Mouse (Mus musculus) stomach, embryonic 16.5 days (tissue): Measurements from ENCODE around the gene Pde6d. TPM values are rescaled to one million over a fixed set of nuclear protein-coding genes. Genes with fewer than 3 reads are reported as not detected.
"Not testable (repeated sequence)": the region's sequence is repeated elsewhere in the genome, so short reads cannot be mapped to it uniquely, and the experiment has no call there.

Experiments
- ATAC-seq: fragments of 200-750 bp; cut with Nextera tagmentation; 2 replicates; pipeline ENCODE4 v1.8.0; 2017; ENCODE audit warnings: moderate number of reproducible peaks, moderate TSS enrichment; ENCODE audit not compliant: insufficient read depth, low FRiP score
- H3K27ac ChIP-seq: fragments of 300-500 bp; sonication (generic); 2 replicates; pipeline ENCODE4 v1.5.1; 2014; ENCODE audit warnings: low read length
- H3K27me3 ChIP-seq: fragments of 300-500 bp; sonication (generic); 2 replicates; pipeline ENCODE4 v1.6.1; 2014; ENCODE audit warnings: low read length, control low read depth, mixed read lengths; ENCODE audit not compliant: control insufficient read depth, insufficient read depth
- H3K36me3 ChIP-seq: fragments of 300-500 bp; sonication (generic); 2 replicates; pipeline ENCODE4 v1.6.1; 2014; ENCODE audit warnings: low read length; ENCODE audit not compliant: control insufficient read depth, insufficient read depth
- H3K4me1 ChIP-seq: fragments of 300-500 bp; sonication (generic); 2 replicates; pipeline ENCODE4 v1.6.1; 2014; ENCODE audit warnings: low read length, control low read depth, mixed read lengths; ENCODE audit not compliant: control insufficient read depth, insufficient read depth
- H3K4me2 ChIP-seq: fragments of 300-500 bp; sonication (generic); 2 replicates; pipeline ENCODE4 v1.6.1; 2014; ENCODE audit warnings: low read depth, low read length, mixed read lengths
- H3K4me3 ChIP-seq: fragments of 300-500 bp; sonication (generic); replicated peaks from 2 replicates; pipeline ENCODE4 v1.5.1; 2014; ENCODE audit warnings: mild to moderate bottlenecking, low read length
- H3K9ac ChIP-seq: fragments of 300-500 bp; sonication (generic); 2 replicates; pipeline ENCODE4 v1.6.1; 2014; ENCODE audit warnings: low read length
- H3K9me3 ChIP-seq: fragments of 300-500 bp; sonication (generic); replicated peaks from 2 replicates; pipeline ENCODE4 v1.6.1; 2016; ENCODE audit warnings: low read length, control low read depth; ENCODE audit not compliant: control insufficient read depth
- WGBS: fragments of 180-500 bp; shearing (Covaris S2); extraction: QIAGEN DNeasy Blood & Tissue Kit; methylation state at CpG from one replicate; pipeline ENCODE4 v1.1.7; 2014; 5-methylcytosine and 5-hydroxymethylcytosine counted together
- polyA plus RNA-seq: library from polyadenylated mRNA; unstranded; fragments of >200 nt; fragmentation: Nextera tagmentation; extraction: Ambion mirVana; gene quantifications from 2 replicates; pipeline ENCODE4 v1.2.1, GENCODE M21; 2015

The Pde6d gene
- polyA plus RNA-seq, 1 experiment from 2014 or later = 42.9 TPM

- WGBS = under 1% methylated on average over 44 of the region's 44 CpGs
- Histone ChIP-seq H3K9me3 (no peaks in the 10 kb centered on the region), H3K36me3 (no peaks in the 10 kb centered on the region), H3K9ac (peak overlapping the region; percentile 90), H3K4me1 (peaks cover 37% of the 10 kb centered on the region), H3K4me2 (peak overlapping the region; percentile 95), H3K27ac (peak overlapping the region; percentile 100), H3K27me3 (no peaks in the 10 kb centered on the region), H3K4me3 (peak overlapping the region; percentile 93)
- peak; percentile 1 for ATAC-seq
Measured at GRCm38 (mm10) chr1:86525499-86526115, 56.8 kb downstream of the Pde6d start.

- Histone ChIP-seq H3K27me3 (no peaks in the 10 kb centered on the region), H3K4me1 (peaks cover 36% of the 10 kb centered on the region), H3K9ac (peak overlapping the region; percentile 90), H3K4me3 (peak overlapping the region; percentile 93), H3K27ac (peak overlapping the region; percentile 100), H3K36me3 (no peaks in the 10 kb centered on the region), H3K9me3 (no peaks in the 10 kb centered on the region), H3K4me2 (peak overlapping the region; percentile 95)
- ATAC-seq = peak; percentile 76
- WGBS = 2% methylated on average over 53 of the region's 53 CpGs
Measured at GRCm38 (mm10) chr1:86524619-86525498, 57.6 kb downstream of the Pde6d start.

GRCm38 (mm10) chr1:86523776-86524618, 58.4 kb downstream of the Pde6d start:
- Histone ChIP-seq H3K27ac (peak overlapping the region; percentile 86), H3K4me1 (peaks cover 28% of the 10 kb centered on the region), H3K27me3 (no peaks in the 10 kb centered on the region), H3K9ac (peak overlapping the region; percentile 77), H3K4me2 (peak overlapping the region; percentile 65), H3K36me3 (no peaks in the 10 kb centered on the region), H3K9me3 (no peaks in the 10 kb centered on the region), H3K4me3 (no peak overlapping the region; the same call in 1 of the 2 replicates)
- 82% methylated on average over 8 of the region's 8 CpGs for WGBS
- no peak for ATAC-seq

- H3K9me3 ChIP-seq = no peaks in the 10 kb centered on the region
- 58% methylated on average over 7 of the region's 7 CpGs for WGBS
- H3K4me1 ChIP-seq = peaks cover 24% of the 10 kb centered on the region
- no peak overlapping the region for H3K4me2 ChIP-seq
- ATAC-seq = no peak
- H3K27me3 ChIP-seq = no peaks in the 10 kb centered on the region
- peak overlapping the region; percentile 52 for H3K9ac ChIP-seq
- peak overlapping the region; percentile 76 for H3K27ac ChIP-seq
- no peak overlapping the region for H3K4me3 ChIP-seq
- H3K36me3 ChIP-seq = no peaks in the 10 kb centered on the region
Measured at GRCm38 (mm10) chr1:86522286-86522871, 60.0 kb downstream of the Pde6d start.

- ATAC-seq = no peak
- Histone ChIP-seq H3K9me3 (no peaks in the 10 kb centered on the region), H3K4me1 (peaks cover 24% of the 10 kb centered on the region), H3K27me3 (no peaks in the 10 kb centered on the region), H3K4me3 (no peak overlapping the region), H3K27ac (no peak overlapping the region), H3K9ac (no peak overlapping the region), H3K4me2 (no peak overlapping the region), H3K36me3 (no peaks in the 10 kb centered on the region)
- 43% methylated on average over 7 of the region's 7 CpGs for WGBS
Measured at GRCm38 (mm10) chr1:86520361-86520760, 62.1 kb downstream of the Pde6d start.

- 65% methylated on average over 3 of the region's 3 CpGs for WGBS
- H3K4me1 ChIP-seq = peaks cover 5% of the 10 kb centered on the region
- no peak overlapping the region for H3K9ac ChIP-seq
- H3K4me3 ChIP-seq = no peak overlapping the region
- H3K9me3 ChIP-seq = no peaks in the 10 kb centered on the region
- no peaks in the 10 kb centered on the region for H3K36me3 ChIP-seq
- no peak overlapping the region for H3K4me2 ChIP-seq
- no peak for ATAC-seq
- H3K27me3 ChIP-seq = no peaks in the 10 kb centered on the region
- no peak overlapping the region for H3K27ac ChIP-seq
Measured at GRCm38 (mm10) chr1:86517076-86517475, 65.4 kb downstream of the Pde6d start.

GRCm38 (mm10) chr1:86515715-86516410, 66.6 kb downstream of the Pde6d start:
- H3K9me3 ChIP-seq = no peaks in the 10 kb centered on the region
- 56% methylated on average over 6 of the region's 6 CpGs for WGBS

GRCm38 (mm10) chr1:86513031-86513430, 69.4 kb downstream of the Pde6d start:
- ATAC-seq, H3K4me3 ChIP-seq, H3K9me3 ChIP-seq, H3K36me3 ChIP-seq, H3K4me2 ChIP-seq, H3K27me3 ChIP-seq, H3K4me1 ChIP-seq, H3K27ac ChIP-seq, H3K9ac ChIP-seq: not testable (repeated sequence)
- 86% methylated on average over 1 of the region's 1 CpGs for WGBS

More at GRCm38 (mm10) chr1:86515715-86516410, 66.6 kb downstream of the Pde6d start:
- Histone ChIP-seq H3K4me1 (0 out of 2 replicates have a peak, but pooled peaks cover 6% of the 10 kb centered on the region), H3K4me3 (no peak overlapping the region), H3K9ac (no peak overlapping the region), H3K27ac (no peak overlapping the region), H3K27me3 (no peaks in the 10 kb centered on the region), H3K36me3 (no peaks in the 10 kb centered on the region), H3K4me2 (no peak overlapping the region)
- ATAC-seq = no peak
